Mouse (Mus musculus) C2C12 (cell line): Measurements from ENCODE around the gene Mrps5. TPM values are rescaled to one million over a fixed set of nuclear protein-coding genes. Genes with fewer than 3 reads are reported as not detected.

Source experiments
- H3K27me3 ChIP-seq: one replicate; pipeline ENCODE4 v1.6.1; 2011; ENCODE audit not compliant: control insufficient read depth, insufficient read depth, insufficient read length
- H3K36me3 ChIP-seq: one replicate; pipeline ENCODE4 v1.6.1; 2011; ENCODE audit not compliant: control insufficient read depth, insufficient read depth
- H3K4me3 ChIP-seq: one replicate; pipeline ENCODE4 v1.5.1; 2011; ENCODE audit warnings: mild to moderate bottlenecking, control low read depth; ENCODE audit not compliant: poor library complexity, insufficient read depth, severe bottlenecking
- H3K79me2 ChIP-seq: one replicate; pipeline ENCODE4 v1.6.1; 2011; ENCODE audit not compliant: control insufficient read depth, insufficient read depth
- H3K79me3 ChIP-seq: one replicate; pipeline ENCODE4 v1.6.1; 2011; ENCODE audit warnings: low read depth, control low read depth
- H3ac ChIP-seq: one replicate; pipeline ENCODE3; 2011; ENCODE audit warnings: low read depth; ENCODE audit not compliant: control insufficient read depth, insufficient read length
- CEBPB ChIP-seq: IDR thresholded peaks from one replicate; pipeline ENCODE4 v1.6.1; 2011; ENCODE audit warnings: low read depth, mild to moderate bottlenecking, control low read depth, moderate library complexity
- CTCF ChIP-seq: IDR thresholded peaks from one replicate; pipeline ENCODE4 v1.5.1; 2011; ENCODE audit not compliant: control insufficient read depth, insufficient read depth, insufficient read length
- FOSL1 ChIP-seq: IDR thresholded peaks from one replicate; pipeline ENCODE4 v1.8.0; 2011; ENCODE audit warnings: mild to moderate bottlenecking, low read length; ENCODE audit not compliant: poor library complexity, insufficient read depth, severe bottlenecking
- MAX ChIP-seq: IDR thresholded peaks from one replicate; pipeline ENCODE4 v1.6.1; 2011; ENCODE audit warnings: mild to moderate bottlenecking, control low read depth
- MYOD1 ChIP-seq: IDR thresholded peaks from one replicate; pipeline ENCODE4 v1.6.1; 2011; ENCODE audit warnings: low read depth; ENCODE audit not compliant: control insufficient read depth, insufficient read length
- MYOG ChIP-seq: IDR thresholded peaks from one replicate; pipeline ENCODE4 v1.6.1; 2011; ENCODE audit not compliant: control insufficient read depth, insufficient read length; ENCODE audit errors: extremely low read depth
- USF1 ChIP-seq: IDR thresholded peaks from one replicate; pipeline ENCODE4 v1.6.1; 2011; ENCODE audit warnings: low read depth, mild to moderate bottlenecking, control low read depth, moderate library complexity
- polyA plus RNA-seq: library from polyadenylated mRNA; unstranded; fragments of >200 nt; fragmentation: generic; extraction: Trizol; gene quantifications from one replicate; pipeline ENCODE4 v1.2.1, GENCODE M21; 2012; ENCODE audit warnings: missing spikeins

Gene Mrps5
- polyA plus RNA-seq, 1 experiment = 66.1 TPM

DNA sequence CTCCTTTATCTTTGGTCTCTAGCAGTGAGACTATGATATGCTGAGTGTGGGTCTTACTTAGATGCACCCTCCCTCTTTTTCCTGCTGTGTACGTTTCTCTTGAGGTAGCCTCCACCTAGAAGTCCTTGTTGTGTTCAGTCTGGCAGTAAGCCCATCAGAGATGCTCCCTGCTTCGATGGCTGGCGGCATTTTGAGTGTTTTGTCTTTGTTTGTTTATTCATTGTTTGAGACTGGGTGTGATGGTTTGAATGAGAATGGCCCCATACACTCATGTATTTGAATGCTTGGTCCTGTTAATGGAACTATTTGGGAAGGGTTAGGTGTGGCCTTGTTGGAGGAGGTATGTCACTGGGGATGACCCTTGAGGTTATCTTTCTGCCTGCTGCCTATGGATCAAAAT, 18.2 kb downstream of the Mrps5 start:
- H3K79me3 ChIP-seq = no peaks in the 10 kb centered on the region
- peaks cover 42% of the 10 kb centered on the region for H3K36me3 ChIP-seq
- H3ac ChIP-seq = no peak overlapping the region
- H3K79me2 ChIP-seq = no peaks in the 10 kb centered on the region
- H3K27me3 ChIP-seq = no peaks in the 10 kb centered on the region
- no peak overlapping the region for H3K4me3 ChIP-seq
- TF ChIP-seq CTCF (no peak), FOSL1 (no peak), USF1 (no peak), MYOD1 (no peak), MAX (no peak)

DNA sequence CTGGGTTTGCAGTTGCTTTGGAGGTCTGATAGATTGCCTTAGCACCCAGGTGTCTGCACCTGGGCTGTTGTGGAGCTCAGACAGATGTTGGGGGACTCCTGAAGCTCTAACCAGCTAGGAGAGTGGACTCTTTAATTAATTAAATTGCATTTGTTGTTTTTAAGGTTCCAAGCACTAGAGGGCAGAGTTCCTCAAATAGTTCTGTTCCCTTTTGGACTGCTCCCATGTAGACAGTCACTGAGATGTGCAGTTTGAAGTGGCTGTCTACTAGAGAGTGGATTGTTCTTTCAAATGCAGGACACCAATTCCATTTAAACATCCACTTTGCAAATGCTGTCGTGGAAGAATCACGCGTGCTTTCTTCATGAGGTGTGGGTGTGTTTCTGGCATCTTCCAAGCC, 21.2 kb downstream of the Mrps5 start:
- TF ChIP-seq MYOD1 (no peak), CEBPB (no peak), CTCF (no peak), MAX (no peak), MYOG (no peak), FOSL1 (no peak), USF1 (no peak)
- H3K27me3 ChIP-seq = no peaks in the 10 kb centered on the region
- peaks cover 17% of the 10 kb centered on the region for H3K36me3 ChIP-seq
- no peaks in the 10 kb centered on the region for H3K79me3 ChIP-seq
- no peak overlapping the region for H3K4me3 ChIP-seq
- H3ac ChIP-seq = no peak overlapping the region
- no peaks in the 10 kb centered on the region for H3K79me2 ChIP-seq

GRCm38 (mm10) chr2:127608986-127609385, 22.0 kb downstream of the Mrps5 start:
- H3K4me3 ChIP-seq = no peak overlapping the region
- no peaks in the 10 kb centered on the region for H3K27me3 ChIP-seq
- no peak for TF ChIP-seq CEBPB
- no peak for TF ChIP-seq MAX
- TF ChIP-seq FOSL1 = no peak
- no peak for TF ChIP-seq MYOD1
- no peak for TF ChIP-seq USF1
- no peak for TF ChIP-seq CTCF
- no peak for TF ChIP-seq MYOG
- H3K79me2 ChIP-seq = no peaks in the 10 kb centered on the region
- no peak overlapping the region for H3ac ChIP-seq
- H3K36me3 ChIP-seq = peaks cover 13% of the 10 kb centered on the region
- no peaks in the 10 kb centered on the region for H3K79me3 ChIP-seq

- no peaks in the 10 kb centered on the region for H3K79me2 ChIP-seq
- H3K79me3 ChIP-seq = no peaks in the 10 kb centered on the region
- no peak for TF ChIP-seq MYOD1
- no peak for TF ChIP-seq MYOG
- no peak for TF ChIP-seq CTCF
- no peak for TF ChIP-seq CEBPB
- no peak for TF ChIP-seq FOSL1
- TF ChIP-seq MAX = no peak
- TF ChIP-seq USF1 = no peak
- H3K27me3 ChIP-seq = peaks cover 3% of the 10 kb centered on the region
- no peak overlapping the region for H3K4me3 ChIP-seq
- no peaks in the 10 kb centered on the region for H3K36me3 ChIP-seq
- H3ac ChIP-seq = no peak overlapping the region
Observed at GRCm38 (mm10) chr2:127611386-127611785, 24.4 kb downstream of the Mrps5 start.

DNA sequence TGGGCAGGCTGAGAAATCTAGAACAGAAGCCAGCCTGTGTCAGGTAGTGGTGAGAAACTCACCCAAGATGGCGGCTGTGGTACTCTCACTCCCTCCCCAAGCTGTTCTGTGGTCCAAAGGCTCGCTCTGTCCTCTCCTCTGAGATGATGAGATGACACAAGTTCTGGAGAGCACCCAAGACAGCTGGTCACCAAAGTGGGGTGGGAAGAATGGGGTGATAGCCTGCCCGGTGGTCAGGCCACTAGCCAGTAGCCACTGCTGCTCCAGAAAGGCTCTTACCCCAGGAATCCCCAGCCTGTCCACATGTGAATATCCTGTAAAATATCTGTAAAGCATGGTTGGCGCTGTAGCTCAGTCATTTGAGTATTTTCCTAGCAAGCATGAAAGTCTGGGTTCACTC, 25.3 kb downstream of the Mrps5 start:
- Histone ChIP-seq H3K4me3 (no peak overlapping the region), H3ac (no peak overlapping the region), H3K27me3 (peaks cover 3% of the 10 kb centered on the region), H3K79me2 (no peaks in the 10 kb centered on the region), H3K36me3 (no peaks in the 10 kb centered on the region), H3K79me3 (no peaks in the 10 kb centered on the region)
- no peak for TF ChIP-seq MAX
- TF ChIP-seq FOSL1 = no peak
- no peak for TF ChIP-seq MYOG
- TF ChIP-seq CTCF = no peak
- no peak for TF ChIP-seq CEBPB
- no peak for TF ChIP-seq MYOD1
- TF ChIP-seq USF1 = no peak

GRCm38 (mm10) chr2:127619311-127619710, 32.3 kb downstream of the Mrps5 start:
- Histone ChIP-seq H3K79me3 (no peaks in the 10 kb centered on the region), H3K27me3 (peaks cover 14% of the 10 kb centered on the region), H3K36me3 (no peaks in the 10 kb centered on the region), H3K79me2 (no peaks in the 10 kb centered on the region), H3ac (no peak overlapping the region), H3K4me3 (no peak overlapping the region)
- TF ChIP-seq MYOD1 (no peak), MYOG (no peak), FOSL1 (no peak), CEBPB (no peak), CTCF (no peak), USF1 (no peak), MAX (no peak)
